Mouse (Mus musculus) MEL (cell line): ENCODE results near the gene Grik4. TPM values are rescaled to one million over a fixed set of nuclear protein-coding genes. Genes with fewer than 3 reads are reported as not detected.

ENCODE experiments used
- DNase-seq: peaks from one replicate; pipeline ENCODE4 v3.0.0; 2011; ENCODE audit warnings: low read depth, low spot score
- H3K27ac ChIP-seq: 2 replicates; pipeline ENCODE4 v1.5.1; 2012; ENCODE audit warnings: low read depth, mild to moderate bottlenecking, control low read depth, low read length, moderate library complexity; ENCODE audit not compliant: control insufficient read depth
- H3K27me3 ChIP-seq, 2 experiments: fragments of 150-350 bp in 1 of 2; sonication (generic) in 1 of 2; 2 replicates each; pipeline ENCODE4 v1.6.1; 2012; ENCODE audit warnings: low read length in 2 of 2, mild to moderate bottlenecking in 2 of 2, improper control_type of control experiment in 1 of 2, moderate library complexity in 1 of 2; ENCODE audit not compliant: insufficient read depth in 2 of 2, control insufficient read depth in 1 of 2
- H3K36me3 ChIP-seq, 2 experiments: 2 replicates each; pipeline ENCODE4 v1.6.1; 2012 to 2014; ENCODE audit warnings: low read length in 2 of 2, improper control_type of control experiment in 1 of 2, inconsistent platforms in 1 of 2, mild to moderate bottlenecking in 1 of 2; ENCODE audit not compliant: insufficient read depth in 2 of 2, control insufficient read depth in 1 of 2
- H3K4me1 ChIP-seq, 2 experiments: fragments of 150-350 bp in 1 of 2; sonication (generic) in 1 of 2; 2 replicates each; pipeline ENCODE4 v1.6.1; 2012; ENCODE audit warnings: low read length in 2 of 2, improper control_type of control experiment in 1 of 2, mild to moderate bottlenecking in 1 of 2; ENCODE audit not compliant: insufficient read depth in 2 of 2, control insufficient read depth in 1 of 2
- H3K4me3 ChIP-seq, 2 experiments: fragments of 150-350 bp in 1 of 2; sonication (generic) in 1 of 2; 2 replicates each; pipeline ENCODE4 v1.5.1; 2012; ENCODE audit warnings: low read depth in 2 of 2, low read length in 2 of 2, mild to moderate bottlenecking in 2 of 2, moderate library complexity in 2 of 2, control low read depth in 1 of 2, improper control_type of control experiment in 1 of 2; ENCODE audit not compliant: control insufficient read depth in 1 of 2, insufficient read depth in 1 of 2
- H3K79me2 ChIP-seq: 2 replicates; pipeline ENCODE4 v1.6.1; 2012; ENCODE audit warnings: mild to moderate bottlenecking, low read length, moderate library complexity; ENCODE audit not compliant: control insufficient read depth, poor library complexity, insufficient read depth
- H3K9ac ChIP-seq: 2 replicates; pipeline ENCODE4 v1.6.1; 2012; ENCODE audit warnings: low read depth, mild to moderate bottlenecking, control low read depth, low read length, moderate library complexity; ENCODE audit not compliant: control insufficient read depth, poor library complexity, severe bottlenecking
- H3K9me3 ChIP-seq: fragments of 150-350 bp; sonication (generic); replicated peaks from 2 replicates; pipeline ENCODE4 v1.6.1; 2012; ENCODE audit warnings: mild to moderate bottlenecking, low read length, improper control_type of control experiment, moderate library complexity; ENCODE audit not compliant: insufficient read depth
- E2F4 ChIP-seq: IDR thresholded peaks from 2 replicates; pipeline ENCODE4 v1.6.1; 2011; ENCODE audit warnings: low read depth, low read length, improper control_type of control experiment, borderline replicate concordance
- ELF1 ChIP-seq: IDR thresholded peaks from 2 replicates; pipeline ENCODE4 v1.6.1; 2014; ENCODE audit warnings: low read depth, mild to moderate bottlenecking, inconsistent platforms, low read length, improper control_type of control experiment, moderate library complexity
- EP300 ChIP-seq, 2 experiments: IDR thresholded peaks; 2 replicates each; pipeline ENCODE4 v1.6.1; 2011; ENCODE audit warnings: improper control_type of control experiment in 2 of 2, low read length in 2 of 2, low read depth in 1 of 2, mild to moderate bottlenecking in 1 of 2
- ETS1 ChIP-seq: IDR thresholded peaks from 2 replicates; pipeline ENCODE4 v1.6.1; 2012; ENCODE audit warnings: low read depth, mild to moderate bottlenecking, inconsistent platforms, low read length, improper control_type of control experiment, moderate library complexity
- GABPA ChIP-seq: IDR thresholded peaks from 2 replicates; pipeline ENCODE4 v1.6.1; 2012; ENCODE audit warnings: low read depth, mild to moderate bottlenecking, inconsistent platforms, low read length, improper control_type of control experiment, moderate library complexity
- HCFC1 ChIP-seq: IDR thresholded peaks from 2 replicates; pipeline ENCODE4 v1.6.1; 2012; ENCODE audit warnings: low read depth, mild to moderate bottlenecking, inconsistent platforms, low read length, improper control_type of control experiment, moderate library complexity
- MEF2A ChIP-seq: IDR thresholded peaks from 2 replicates; pipeline ENCODE4 v1.6.1; 2014; ENCODE audit warnings: low read depth, mild to moderate bottlenecking, inconsistent platforms, low read length, improper control_type of control experiment; ENCODE audit not compliant: poor library complexity, insufficient replicate concordance, severe bottlenecking; ENCODE audit errors: extremely low read depth
- MXI1 ChIP-seq: IDR thresholded peaks from 2 replicates; pipeline ENCODE4 v1.6.1; 2011; ENCODE audit warnings: mild to moderate bottlenecking, low read depth, low read length, improper control_type of control experiment
- NRF1 ChIP-seq: IDR thresholded peaks from 2 replicates; pipeline ENCODE4 v1.6.1; 2014; ENCODE audit warnings: low read depth, mild to moderate bottlenecking, inconsistent platforms, low read length, improper control_type of control experiment, moderate library complexity; ENCODE audit not compliant: poor library complexity, insufficient read depth, severe bottlenecking
- POLR2A ChIP-seq, 2 experiments: IDR thresholded peaks; 2 replicates each; pipeline ENCODE4 v1.6.1; 2011 to 2012; ENCODE audit warnings: low read length in 2 of 2, mild to moderate bottlenecking in 2 of 2, control low read depth in 1 of 2, improper control_type of control experiment in 1 of 2, low read depth in 1 of 2, moderate library complexity in 1 of 2; ENCODE audit not compliant: control insufficient read depth in 1 of 2, insufficient read depth in 1 of 2, poor library complexity in 1 of 2
- POLR2AphosphoS5 ChIP-seq: IDR thresholded peaks from 2 replicates; pipeline ENCODE4 v1.6.1; 2012; ENCODE audit warnings: low read depth, borderline replicate concordance, mild to moderate bottlenecking, inconsistent platforms, low read length, moderate library complexity, mixed read lengths
- SIN3A ChIP-seq: IDR thresholded peaks from 2 replicates; pipeline ENCODE4 v1.6.1; 2012; ENCODE audit warnings: low read length, improper control_type of control experiment, inconsistent platforms
- SMC3 ChIP-seq: IDR thresholded peaks from 2 replicates; pipeline ENCODE4 v1.6.1; 2011; ENCODE audit warnings: low read depth, low read length, improper control_type of control experiment
- TAL1 ChIP-seq: IDR thresholded peaks from 2 replicates; pipeline ENCODE4 v1.6.1; 2012; ENCODE audit warnings: mild to moderate bottlenecking, inconsistent platforms, low read length, moderate library complexity, mixed read lengths
- TBP ChIP-seq: IDR thresholded peaks from 2 replicates; pipeline ENCODE4 v1.8.0; 2011; ENCODE audit warnings: low read depth, low read length, improper control_type of control experiment
- TCF12 ChIP-seq: IDR thresholded peaks from 2 replicates; pipeline ENCODE4 v1.6.1; 2014; ENCODE audit warnings: low read depth, mild to moderate bottlenecking, inconsistent platforms, low read length, improper control_type of control experiment, moderate library complexity
- UBTF ChIP-seq: IDR thresholded peaks from 2 replicates; pipeline ENCODE4 v1.6.1; 2012; ENCODE audit warnings: low read depth, mild to moderate bottlenecking, inconsistent platforms, low read length, improper control_type of control experiment, moderate library complexity, borderline replicate concordance; ENCODE audit not compliant: insufficient read depth
- USF1 ChIP-seq: IDR thresholded peaks from 2 replicates; pipeline ENCODE4 v1.6.1; 2014; ENCODE audit warnings: low read depth, mild to moderate bottlenecking, inconsistent platforms, low read length, improper control_type of control experiment, moderate library complexity
- ZC3H11A ChIP-seq: IDR thresholded peaks from 2 replicates; pipeline ENCODE4 v1.6.1; 2012; ENCODE audit warnings: low read depth, mild to moderate bottlenecking, inconsistent platforms, low read length, improper control_type of control experiment
- ZMIZ1 ChIP-seq: IDR thresholded peaks from 2 replicates; pipeline ENCODE4 v1.6.1; 2012; ENCODE audit warnings: low read depth, mild to moderate bottlenecking, inconsistent platforms, low read length, improper control_type of control experiment, moderate library complexity
- ZNF384 ChIP-seq: IDR thresholded peaks from 2 replicates; pipeline ENCODE4 v1.6.1; 2012; ENCODE audit warnings: low read depth, mild to moderate bottlenecking, inconsistent platforms, low read length, improper control_type of control experiment
- polyA plus RNA-seq, 2 experiments: library from polyadenylated mRNA; stranded (reverse) in 1 of 2; unstranded in 1 of 2; fragments of >175 nt in 1 of 2; fragments of >200 nt in 1 of 2; gene quantifications; 2 replicates each; pipeline versions ENCODE4 v1.2.1 to v1.2.4; 2012; ENCODE audit warnings: low replicate concordance in 2 of 2, low read depth in 1 of 2; ENCODE audit not compliant: insufficient read length in 2 of 2, insufficient read depth in 1 of 2, missing spikeins in 1 of 2
- total RNA-seq: library from RNA; depleted of rRNA; stranded (reverse); fragments of 300-350 nt; gene quantifications from 2 replicates; pipeline ENCODE4 v1.2.3, GENCODE M21; 2012

Gene Grik4
- total and polyA plus RNA-seq, 3 experiments: 0.17 TPM; not detected in 2

DNA sequence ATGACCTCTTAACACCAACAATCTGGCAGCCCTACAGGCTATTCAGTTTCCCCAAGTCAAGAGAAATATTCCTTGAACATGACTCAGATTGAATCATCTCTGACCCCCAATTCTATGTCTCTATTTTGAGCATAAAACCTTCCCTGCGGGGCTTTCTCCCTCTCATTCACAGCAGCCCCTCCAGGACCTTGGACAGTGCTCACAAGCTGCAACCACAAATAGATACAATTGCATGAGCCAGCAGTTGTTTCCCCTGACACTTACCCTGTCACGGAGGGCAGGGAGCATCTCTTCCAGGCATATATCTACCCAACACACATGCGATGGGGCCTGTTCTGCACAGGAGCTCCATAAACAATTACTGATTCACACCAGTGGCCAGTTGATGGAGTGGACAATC lies 125.0 kb downstream of the Grik4 start:
- H3K36me3 ChIP-seq: no peaks in the 10 kb centered on the region
- H3K9ac ChIP-seq: no peak overlapping the region
- H3K27ac ChIP-seq: no peak overlapping the region
- TF ChIP-seq MEF2A (no peak), MXI1 (no peak), ZC3H11A (no peak), ZNF384 (no peak), TCF12 (no peak), USF1 (no peak), TAL1 (no peak), SMC3 (no peak), ETS1 (no peak), POLR2AphosphoS5 (no peak), ELF1 (no peak), E2F4 (no peak), TBP (no peak), ZMIZ1 (no peak)
- H3K4me3 ChIP-seq: no peak overlapping the region
- H3K27me3 ChIP-seq: no peaks in the 10 kb centered on the region
- no peak for DNase-seq
- no peaks in the 10 kb centered on the region for H3K4me1 ChIP-seq
- no peaks in the 10 kb centered on the region for H3K9me3 ChIP-seq
- no peaks in the 10 kb centered on the region for H3K79me2 ChIP-seq

DNA sequence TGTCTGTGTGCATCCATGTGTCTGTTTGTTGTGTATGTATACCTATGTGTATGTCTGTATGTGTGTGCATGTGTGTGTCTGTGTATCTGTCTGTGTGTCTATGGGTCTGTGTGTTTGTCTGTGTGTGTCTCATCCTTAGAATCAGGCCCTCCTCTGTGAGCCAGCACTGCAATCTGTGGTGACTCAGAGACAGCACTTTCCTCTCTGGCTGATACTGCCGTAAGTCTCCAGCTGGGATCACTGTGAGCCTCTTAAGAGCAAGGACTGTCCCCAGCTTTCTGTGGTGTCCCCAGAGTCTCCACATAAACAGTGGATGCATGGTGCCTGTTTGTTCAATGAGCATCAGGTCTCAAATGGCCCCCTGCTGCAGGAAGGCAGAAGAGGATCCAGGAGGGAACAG lies 127.5 kb downstream of the Grik4 start:
- Histone ChIP-seq H3K79me2 (no peaks in the 10 kb centered on the region), H3K27me3 (no peaks in the 10 kb centered on the region), H3K4me3 (no peak overlapping the region), H3K9me3 (no peaks in the 10 kb centered on the region), H3K36me3 (no peaks in the 10 kb centered on the region), H3K4me1 (no peaks in the 10 kb centered on the region), H3K27ac (no peak overlapping the region), H3K9ac (no peak overlapping the region)
- DNase-seq: no peak
- TF ChIP-seq MXI1 (no peak), ZC3H11A (no peak), ELF1 (no peak), POLR2A (IDR thresholded peaks at IDR 0.05; ENCODE audit: control insufficient read depth in 1 of 2, insufficient read depth in 1 of 2, low read depth in 1 of 2, low read length in 2 of 2, poor library complexity in 1 of 2) (no peak), ZNF384 (no peak), E2F4 (no peak)

DNA sequence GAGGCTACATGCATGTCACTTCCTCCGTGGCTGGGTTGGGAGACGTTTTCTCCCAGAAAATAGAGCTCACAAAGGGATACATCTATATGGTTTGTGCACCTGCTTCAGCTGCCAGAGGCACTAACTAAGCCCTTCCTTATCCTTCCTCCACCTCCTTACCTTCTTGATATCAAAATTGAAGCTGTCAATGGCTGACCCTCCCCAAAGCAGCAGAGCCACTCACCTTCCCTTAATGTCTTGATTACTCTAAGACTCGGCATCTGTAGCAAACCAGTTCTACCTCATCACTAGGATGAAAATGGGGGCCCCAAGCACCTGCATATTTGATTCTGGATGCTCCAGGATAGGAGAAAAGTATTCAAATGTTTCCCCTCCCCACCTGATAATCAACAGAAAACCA lies 135.1 kb downstream of the Grik4 start:
- no peak for DNase-seq
- Histone ChIP-seq H3K79me2 (no peaks in the 10 kb centered on the region), H3K27me3 (no peaks in the 10 kb centered on the region), H3K9me3 (no peaks in the 10 kb centered on the region), H3K27ac (no peak overlapping the region), H3K9ac (no peak overlapping the region), H3K4me3 (no peak overlapping the region), H3K36me3 (no peaks in the 10 kb centered on the region), H3K4me1 (no peaks in the 10 kb centered on the region)
- TF ChIP-seq GABPA: no peak
- no peak for TF ChIP-seq SMC3
- no peak for TF ChIP-seq SIN3A
- TF ChIP-seq TCF12: no peak
- TF ChIP-seq ZC3H11A: no peak
- no peak for TF ChIP-seq HCFC1
- TF ChIP-seq ZMIZ1: no peak
- TF ChIP-seq EP300 (IDR thresholded peaks at IDR 0.05; ENCODE audit: low read depth in 1 of 2, low read length in 2 of 2): no peak
- TF ChIP-seq POLR2AphosphoS5: no peak
- no peak for TF ChIP-seq ETS1
- TF ChIP-seq NRF1: no peak
- no peak for TF ChIP-seq TAL1
- TF ChIP-seq UBTF: no peak
